Mouse (Mus musculus): ENCODE measurements around the gene Lce1h. TPM values are rescaled to one million over a fixed set of nuclear protein-coding genes. Genes with fewer than 3 reads are reported as not detected.

Lce1h gene
- polyA plus RNA-seq (2012) = not detected in 2 replicates

DNA sequence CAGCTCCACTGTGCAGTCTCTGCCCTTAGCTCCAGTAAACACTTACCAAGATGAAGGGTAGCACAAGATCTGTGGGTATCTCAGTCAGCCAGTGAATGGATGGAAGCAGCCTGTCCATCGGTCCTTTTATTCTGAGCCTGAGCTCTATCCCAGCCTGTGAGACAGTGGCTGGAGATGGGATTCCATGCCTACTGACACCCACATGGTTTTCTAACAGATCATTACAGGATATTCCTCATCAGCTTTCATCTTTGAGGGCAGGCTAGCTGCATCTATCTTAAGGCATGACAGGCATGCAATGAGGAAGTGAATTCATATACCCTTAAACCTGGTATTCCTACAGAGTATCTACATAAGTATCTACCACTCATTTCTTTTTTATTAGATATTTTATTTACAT is at the start of gene Lce1h:
TSS of gene Lce1h (minus strand) at position 101 of the 400 bp plus-strand sequence.
- TF ChIP-seq TAL1 (IDR thresholded peaks at IDR 0.05; ENCODE audit: low read length) (no peak), GATA1 (IDR thresholded peaks at IDR 0.05; ENCODE audit: low read length) (no peak)
- Histone ChIP-seq H3K4me1 (ENCODE audit: control insufficient read depth) (no peaks in the 10 kb centered on the region), H3K36me3 (ENCODE audit: control insufficient read depth) (no peaks in the 10 kb centered on the region), H3K27me3 (ENCODE audit: control insufficient read depth) (no peaks in the 10 kb centered on the region), H3K9me3 (ENCODE audit: control insufficient read depth, low read length) (no peaks in the 10 kb centered on the region), H3K4me3 (replicated peaks) (no peak within 1 kb of the TSS)

GRCm38 (mm10) chr3:92807791-92808190 is 42.9 kb upstream of the Lce1h start, which contains the start of gene Lce1k:
Lce1k (minus strand) TSS chr3:92807891.
- Histone ChIP-seq H3K9me3 (ENCODE audit: control insufficient read depth, low read length) (peaks cover 2% of the 10 kb centered on the region; the same call in 1 of the 2 replicates), H3K4me3 (replicated peaks) (no peak within 1 kb of the TSS), H3K4me1 (ENCODE audit: control insufficient read depth) (no peaks in the 10 kb centered on the region), H3K36me3 (ENCODE audit: control insufficient read depth) (no peaks in the 10 kb centered on the region), H3K27me3 (ENCODE audit: control insufficient read depth) (no peaks in the 10 kb centered on the region)
- no peak for TF ChIP-seq GATA1 (IDR thresholded peaks at IDR 0.05; ENCODE audit: low read length)
- no peak for TF ChIP-seq TAL1 (IDR thresholded peaks at IDR 0.05; ENCODE audit: low read length)

GRCm38 (mm10) chr3:92790414-92790813 is 25.5 kb upstream of the Lce1h start, which contains the start of gene Lce1j:
Lce1j (minus strand) TSS chr3:92790514.
- TF ChIP-seq TAL1 (IDR thresholded peaks at IDR 0.05; ENCODE audit: low read length) (no peak), GATA1 (IDR thresholded peaks at IDR 0.05; ENCODE audit: low read length) (no peak)
- Histone ChIP-seq H3K9me3 (ENCODE audit: control insufficient read depth, low read length) (no peaks in the 10 kb centered on the region), H3K4me1 (ENCODE audit: control insufficient read depth) (no peaks in the 10 kb centered on the region)

GRCm38 (mm10) chr3:92778799-92779198 is 13.9 kb upstream of the Lce1h start, which contains the start of gene Lce1i:
Lce1i (minus strand) TSS chr3:92778899.
- H3K4me1 ChIP-seq (ENCODE audit: control insufficient read depth) = no peaks in the 10 kb centered on the region
- no peaks in the 10 kb centered on the region for H3K9me3 ChIP-seq (ENCODE audit: control insufficient read depth, low read length)
- no peaks in the 10 kb centered on the region for H3K36me3 ChIP-seq (ENCODE audit: control insufficient read depth)
- H3K4me3 ChIP-seq (replicated peaks) = no peak within 1 kb of the TSS
- TF ChIP-seq GATA1 (IDR thresholded peaks at IDR 0.05; ENCODE audit: low read length) (no peak), TAL1 (IDR thresholded peaks at IDR 0.05; ENCODE audit: low read length) (no peak)
- no peaks in the 10 kb centered on the region for H3K27me3 ChIP-seq (ENCODE audit: control insufficient read depth)

More at GRCm38 (mm10) chr3:92790414-92790813, 25.5 kb upstream of the Lce1h start, which contains the start of gene Lce1j:
- H3K36me3 ChIP-seq (ENCODE audit: control insufficient read depth) = no peaks in the 10 kb centered on the region
- no peak within 1 kb of the TSS for H3K4me3 ChIP-seq (replicated peaks)
- no peaks in the 10 kb centered on the region for H3K27me3 ChIP-seq (ENCODE audit: control insufficient read depth)

GRCm38 (mm10) chr3:92771573-92771972 is 6.7 kb upstream of the Lce1h start:
- Histone ChIP-seq H3K4me1 (ENCODE audit: control insufficient read depth) (no peaks in the 10 kb centered on the region), H3K4me3 (replicated peaks) (no peak overlapping the region), H3K9me3 (ENCODE audit: control insufficient read depth, low read length) (no peaks in the 10 kb centered on the region), H3K36me3 (ENCODE audit: control insufficient read depth) (no peaks in the 10 kb centered on the region), H3K27me3 (ENCODE audit: control insufficient read depth) (no peaks in the 10 kb centered on the region)
- TF ChIP-seq GATA1 (IDR thresholded peaks at IDR 0.05; ENCODE audit: low read length) (no peak), TAL1 (IDR thresholded peaks at IDR 0.05; ENCODE audit: low read length) (no peak)

GRCm38 (mm10) chr3:92753197-92753596 is 11.7 kb downstream of the Lce1h start:
- H3K4me3 ChIP-seq (replicated peaks) = no peak overlapping the region
- H3K36me3 ChIP-seq (ENCODE audit: control insufficient read depth) = no peaks in the 10 kb centered on the region
- H3K9me3 ChIP-seq (ENCODE audit: control insufficient read depth, low read length) = no peaks in the 10 kb centered on the region
- H3K4me1 ChIP-seq (ENCODE audit: control insufficient read depth) = no peaks in the 10 kb centered on the region
- TF ChIP-seq GATA1 (IDR thresholded peaks at IDR 0.05; ENCODE audit: low read length) (no peak), TAL1 (IDR thresholded peaks at IDR 0.05; ENCODE audit: low read length) (no peak)
- no peaks in the 10 kb centered on the region for H3K27me3 ChIP-seq (ENCODE audit: control insufficient read depth)

GRCm38 (mm10) chr3:92752238-92752637 is 12.6 kb downstream of the Lce1h start, which contains the start of gene Lce1g:
Lce1g (minus strand) TSS chr3:92752338.
- Histone ChIP-seq H3K27me3 (ENCODE audit: control insufficient read depth) (no peaks in the 10 kb centered on the region), H3K36me3 (ENCODE audit: control insufficient read depth) (no peaks in the 10 kb centered on the region), H3K4me3 (replicated peaks) (no peak within 1 kb of the TSS), H3K9me3 (ENCODE audit: control insufficient read depth, low read length) (no peaks in the 10 kb centered on the region), H3K4me1 (ENCODE audit: control insufficient read depth) (no peaks in the 10 kb centered on the region)
- TF ChIP-seq TAL1 (IDR thresholded peaks at IDR 0.05; ENCODE audit: low read length) (no peak), GATA1 (IDR thresholded peaks at IDR 0.05; ENCODE audit: low read length) (no peak)

- no peak within 1 kb of the TSS for H3K4me3 ChIP-seq (replicated peaks)
- H3K36me3 ChIP-seq (ENCODE audit: control insufficient read depth) = no peaks in the 10 kb centered on the region
- no peak for TF ChIP-seq GATA1 (IDR thresholded peaks at IDR 0.05; ENCODE audit: low read length)
- no peak for TF ChIP-seq TAL1 (IDR thresholded peaks at IDR 0.05; ENCODE audit: low read length)
Measured at GRCm38 (mm10) chr3:92738996-92739395, 25.9 kb downstream of the Lce1h start, which contains the start of gene Gm38119. Gm38119 (minus strand) TSS chr3:92739096.

DNA sequence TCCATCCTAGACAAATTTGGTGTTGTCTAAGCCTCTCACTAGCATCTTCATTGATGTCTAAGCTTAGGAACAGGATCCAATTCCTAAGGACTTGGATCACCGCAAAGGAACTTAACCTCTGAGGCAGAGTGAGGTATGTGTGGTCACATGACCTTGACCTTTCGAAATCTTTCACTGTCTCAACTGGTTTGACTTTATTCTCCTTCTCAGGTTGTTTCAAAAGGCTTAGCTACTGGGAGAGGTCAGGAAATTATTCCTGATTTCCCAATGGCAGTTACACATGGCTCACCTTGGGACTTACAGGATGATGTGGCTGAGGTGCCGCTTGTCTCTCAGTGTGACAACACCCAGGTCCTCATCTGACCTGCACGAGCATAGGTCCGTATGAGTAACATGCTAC is 42.2 kb downstream of the Lce1h start:
- H3K36me3 ChIP-seq (ENCODE audit: control insufficient read depth) = no peaks in the 10 kb centered on the region
- H3K4me1 ChIP-seq (ENCODE audit: control insufficient read depth) = no peaks in the 10 kb centered on the region

More at GRCm38 (mm10) chr3:92738996-92739395, 25.9 kb downstream of the Lce1h start, which contains the start of gene Gm38119:
- Histone ChIP-seq H3K27me3 (ENCODE audit: control insufficient read depth) (no peaks in the 10 kb centered on the region), H3K9me3 (ENCODE audit: control insufficient read depth, low read length) (no peaks in the 10 kb centered on the region), H3K4me1 (ENCODE audit: control insufficient read depth) (no peaks in the 10 kb centered on the region)

More for the DNA sequence above, 42.2 kb downstream of the Lce1h start:
- Histone ChIP-seq H3K27me3 (ENCODE audit: control insufficient read depth) (no peaks in the 10 kb centered on the region), H3K9me3 (ENCODE audit: control insufficient read depth, low read length) (no peaks in the 10 kb centered on the region), H3K4me3 (replicated peaks) (no peak overlapping the region)
- TF ChIP-seq GATA1 (IDR thresholded peaks at IDR 0.05; ENCODE audit: low read length) (no peak), TAL1 (IDR thresholded peaks at IDR 0.05; ENCODE audit: low read length) (no peak)
